Mouse (Mus musculus) midbrain, embryonic 16.5 days (tissue): Measurements from ENCODE around the gene Rps15. TPM values are rescaled to one million over a fixed set of nuclear protein-coding genes. Genes with fewer than 3 reads are reported as not detected.

Experiments
- ATAC-seq: fragments of 200-750 bp; cut with Nextera tagmentation; 2 replicates; pipeline ENCODE4 v1.8.0; 2017; ENCODE audit warnings: moderate TSS enrichment
- H3K27ac ChIP-seq: fragments of 300-500 bp; sonication (generic); 2 replicates; pipeline ENCODE4 v1.5.1; 2014; ENCODE audit warnings: mild to moderate bottlenecking, low read length, mixed read lengths
- H3K27me3 ChIP-seq: fragments of 300-500 bp; sonication (generic); 2 replicates; pipeline ENCODE4 v1.6.1; 2014; ENCODE audit warnings: low read depth, low read length, mixed read lengths; ENCODE audit not compliant: control insufficient read depth, insufficient read depth
- H3K36me3 ChIP-seq: fragments of 300-500 bp; sonication (generic); 2 replicates; pipeline ENCODE4 v1.6.1; 2014; ENCODE audit warnings: mild to moderate bottlenecking, low read length, moderate library complexity, mixed read lengths; ENCODE audit not compliant: control insufficient read depth, insufficient read depth
- H3K4me1 ChIP-seq: fragments of 300-500 bp; sonication (generic); 2 replicates; pipeline ENCODE4 v1.6.1; 2014; ENCODE audit warnings: mild to moderate bottlenecking, low read length, mixed read lengths; ENCODE audit not compliant: control insufficient read depth, insufficient read depth
- H3K4me2 ChIP-seq: fragments of 300-500 bp; sonication (generic); 2 replicates; pipeline ENCODE4 v1.6.1; 2014; ENCODE audit warnings: mild to moderate bottlenecking, low read length, mixed read lengths
- H3K4me3 ChIP-seq: fragments of 300-500 bp; sonication (generic); 2 replicates; pipeline ENCODE4 v1.5.1; 2014; ENCODE audit warnings: low read depth, mild to moderate bottlenecking, low read length, moderate library complexity, mixed read lengths
- H3K9ac ChIP-seq: fragments of 300-500 bp; sonication (generic); 2 replicates; pipeline ENCODE4 v1.6.1; 2014; ENCODE audit warnings: low read depth, low read length, mixed read lengths
- H3K9me3 ChIP-seq: fragments of 300-500 bp; sonication (generic); replicated peaks from 2 replicates; pipeline ENCODE4 v1.6.1; 2014; ENCODE audit warnings: mild to moderate bottlenecking, low read length, mixed read lengths; ENCODE audit not compliant: control insufficient read depth, poor library complexity, severe bottlenecking
- WGBS: fragments of 180-500 bp; shearing (Covaris S2); extraction: QIAGEN DNeasy Blood & Tissue Kit; methylation state at CpG from one replicate; pipeline ENCODE4 v1.1.7; 2014; 5-methylcytosine and 5-hydroxymethylcytosine counted together
- polyA plus RNA-seq: library from polyadenylated mRNA; unstranded; fragments of >200 nt; fragmentation: Nextera tagmentation; extraction: Ambion mirVana; gene quantifications from 2 replicates; pipeline ENCODE4 v1.2.1, GENCODE M21; 2015

The Rps15 gene
- polyA plus RNA-seq, 1 experiment from 2014 or later: 465 TPM

GRCm38 (mm10) chr10:80295618-80296425 lies 3.6 kb downstream of the Rps15 start, which contains the start of gene Apc2:
Apc2 (plus strand) TSS chr10:80295977.
- no peaks in the 10 kb centered on the region for H3K9me3 ChIP-seq
- no peaks in the 10 kb centered on the region for H3K27me3 ChIP-seq
- H3K36me3 ChIP-seq: peaks cover 8% of the 10 kb centered on the region; the same call in 1 of the 2 replicates
- peak within 1 kb of the TSS; percentile 79 for H3K9ac ChIP-seq
- WGBS: 0% methylated on average over 26 of the region's 26 CpGs
- peak within 1 kb of the TSS; percentile 99 for H3K27ac ChIP-seq
- peak; percentile 63 for ATAC-seq
- peaks cover 42% of the 10 kb centered on the region for H3K4me1 ChIP-seq
- peak within 1 kb of the TSS; percentile 76 for H3K4me2 ChIP-seq
- peak within 1 kb of the TSS; percentile 51 for H3K4me3 ChIP-seq

- H3K9me3 ChIP-seq: no peaks in the 10 kb centered on the region
- H3K4me2 ChIP-seq: peak overlapping the region; percentile 76
- peak overlapping the region; percentile 51 for H3K4me3 ChIP-seq
- peak overlapping the region; percentile 79 for H3K9ac ChIP-seq
- H3K4me1 ChIP-seq: peaks cover 46% of the 10 kb centered on the region
- 74% methylated on average over 5 of the region's 5 CpGs for WGBS
- H3K27ac ChIP-seq: peak overlapping the region; percentile 99
- H3K27me3 ChIP-seq: no peaks in the 10 kb centered on the region
- peaks cover 8% of the 10 kb centered on the region; the same call in 1 of the 2 replicates for H3K36me3 ChIP-seq
- no peak for ATAC-seq
These were observed 4.6 kb downstream of the Rps15 start for GRCm38 (mm10) chr10:80296824-80297223.

GRCm38 (mm10) chr10:80297526-80298133 lies 5.4 kb downstream of the Rps15 start:
- ATAC-seq: no peak
- Histone ChIP-seq H3K36me3 (peaks cover 14% of the 10 kb centered on the region), H3K9me3 (no peaks in the 10 kb centered on the region), H3K27me3 (no peaks in the 10 kb centered on the region), H3K4me3 (no peak overlapping the region), H3K9ac (peak overlapping the region; percentile 79), H3K4me1 (peaks cover 51% of the 10 kb centered on the region), H3K27ac (peak overlapping the region; percentile 99), H3K4me2 (peak overlapping the region; percentile 95)
- 61% methylated on average over 8 of the region's 8 CpGs for WGBS

GRCm38 (mm10) chr10:80298571-80299281 lies 6.5 kb downstream of the Rps15 start:
- peaks cover 14% of the 10 kb centered on the region for H3K36me3 ChIP-seq
- H3K4me1 ChIP-seq: peaks cover 55% of the 10 kb centered on the region
- H3K9ac ChIP-seq: peak overlapping the region; percentile 93
- H3K27ac ChIP-seq: peak overlapping the region; percentile 99
- no peaks in the 10 kb centered on the region for H3K9me3 ChIP-seq
- ATAC-seq: peak; percentile 79
- 1% methylated on average over 25 of the region's 26 CpGs for WGBS
- H3K4me3 ChIP-seq: peak overlapping the region; percentile 69
- H3K4me2 ChIP-seq: peak overlapping the region; percentile 95
- no peaks in the 10 kb centered on the region for H3K27me3 ChIP-seq

GRCm38 (mm10) chr10:80299301-80299700 lies 7.0 kb downstream of the Rps15 start:
- Histone ChIP-seq H3K27ac (peak overlapping the region; percentile 99), H3K4me3 (peak overlapping the region; percentile 69), H3K4me1 (peaks cover 59% of the 10 kb centered on the region), H3K27me3 (no peaks in the 10 kb centered on the region), H3K36me3 (peaks cover 11% of the 10 kb centered on the region), H3K9ac (peak overlapping the region; percentile 93), H3K4me2 (peak overlapping the region; percentile 95), H3K9me3 (no peaks in the 10 kb centered on the region)
- no peak for ATAC-seq
- WGBS: 4% methylated on average over 15 of the region's 15 CpGs

- Histone ChIP-seq H3K9me3 (no peaks in the 10 kb centered on the region), H3K9ac (peak overlapping the region; percentile 93), H3K4me3 (peak overlapping the region; percentile 69), H3K4me1 (peaks cover 64% of the 10 kb centered on the region), H3K27ac (peak overlapping the region; percentile 99), H3K36me3 (peaks cover 10% of the 10 kb centered on the region), H3K4me2 (peak overlapping the region; percentile 95), H3K27me3 (no peaks in the 10 kb centered on the region)
- no peak for ATAC-seq
- 23% methylated on average over 10 of the region's 10 CpGs for WGBS
These were observed 7.6 kb downstream of the Rps15 start for GRCm38 (mm10) chr10:80299824-80300223.

- H3K4me2 ChIP-seq: peak overlapping the region; percentile 95
- peaks cover 19% of the 10 kb centered on the region for H3K36me3 ChIP-seq
- H3K27ac ChIP-seq: peak overlapping the region; percentile 99
- peaks cover 59% of the 10 kb centered on the region for H3K4me1 ChIP-seq
- peak overlapping the region; percentile 69 for H3K4me3 ChIP-seq
- H3K9me3 ChIP-seq: no peaks in the 10 kb centered on the region
- ATAC-seq: peak; percentile 82
- no peaks in the 10 kb centered on the region for H3K27me3 ChIP-seq
- peak overlapping the region; percentile 93 for H3K9ac ChIP-seq
- 7% methylated on average over 11 of the region's 11 CpGs for WGBS
These were observed 8.5 kb downstream of the Rps15 start for GRCm38 (mm10) chr10:80300672-80301181.

- H3K36me3 ChIP-seq: peaks cover 25% of the 10 kb centered on the region
- ATAC-seq: no peak
- WGBS: 51% methylated on average over 10 of the region's 10 CpGs
These were observed 9.2 kb downstream of the Rps15 start for GRCm38 (mm10) chr10:80301256-80302081.

More at GRCm38 (mm10) chr10:80301256-80302081, 9.2 kb downstream of the Rps15 start:
- no peaks in the 10 kb centered on the region for H3K9me3 ChIP-seq
- H3K4me2 ChIP-seq: peak overlapping the region; percentile 95
- peaks cover 58% of the 10 kb centered on the region for H3K4me1 ChIP-seq
- H3K4me3 ChIP-seq: peak overlapping the region; percentile 69
- no peaks in the 10 kb centered on the region for H3K27me3 ChIP-seq
- H3K9ac ChIP-seq: peak overlapping the region; percentile 93
- H3K27ac ChIP-seq: peak overlapping the region; percentile 99
